Mouse (Mus musculus): ENCODE data around the gene 1700029P11Rik.

Gene 1700029P11Rik

DNA sequence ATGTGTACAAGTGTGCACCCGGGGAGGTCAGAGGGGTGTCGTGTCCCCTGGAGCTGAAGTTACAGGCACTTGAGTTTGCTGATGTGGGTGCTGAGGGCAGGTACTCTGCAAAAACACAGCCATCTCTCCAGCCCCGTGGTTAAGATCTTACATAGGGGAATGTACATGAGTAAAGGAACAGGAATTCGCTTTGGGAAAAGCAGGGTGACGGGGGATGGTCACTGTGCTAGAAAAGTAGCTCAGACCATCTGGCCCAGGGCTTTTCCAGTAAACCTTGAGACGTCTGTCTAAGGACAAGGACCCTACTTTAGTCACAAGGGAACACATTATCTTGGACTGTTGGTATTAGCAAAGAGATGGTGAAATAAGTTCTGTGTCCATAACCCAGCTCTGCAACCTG, 31.6 kb downstream of the 1700029P11Rik start:
- no peak for DNase-seq (ENCODE audit: low read depth, low spot score)

DNA sequence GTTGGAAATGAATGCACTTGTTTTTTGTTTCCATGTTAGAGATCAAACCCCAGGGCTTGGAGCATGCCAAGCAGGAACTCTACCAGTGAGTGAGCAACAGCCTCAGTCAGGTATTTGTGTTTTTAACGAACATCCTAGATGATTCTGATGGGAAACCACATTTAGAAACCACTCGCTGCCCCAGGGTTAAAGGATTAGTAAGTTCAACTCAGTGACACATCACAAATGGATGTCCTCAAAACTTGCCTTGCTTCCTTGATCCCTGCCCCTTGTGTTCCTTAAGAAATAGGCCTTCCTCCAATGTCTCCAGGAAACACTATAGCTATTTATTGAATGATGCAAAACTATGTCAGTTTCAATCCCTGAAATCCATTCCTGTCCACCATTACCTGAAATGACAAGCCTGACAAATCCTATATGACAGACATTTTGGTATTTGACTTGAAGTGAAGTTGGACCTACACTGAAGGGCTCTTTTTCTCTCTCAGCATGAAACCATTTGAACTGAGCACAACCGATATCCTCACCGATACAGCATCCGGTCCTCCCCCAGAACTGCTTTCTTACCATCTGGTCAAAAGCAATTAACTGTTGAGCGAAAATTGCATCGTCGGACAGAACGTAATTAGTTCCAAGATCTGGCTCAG, 34.5 kb downstream of the 1700029P11Rik start:
- no peak for DNase-seq (ENCODE audit: low read depth, low spot score)

DNA sequence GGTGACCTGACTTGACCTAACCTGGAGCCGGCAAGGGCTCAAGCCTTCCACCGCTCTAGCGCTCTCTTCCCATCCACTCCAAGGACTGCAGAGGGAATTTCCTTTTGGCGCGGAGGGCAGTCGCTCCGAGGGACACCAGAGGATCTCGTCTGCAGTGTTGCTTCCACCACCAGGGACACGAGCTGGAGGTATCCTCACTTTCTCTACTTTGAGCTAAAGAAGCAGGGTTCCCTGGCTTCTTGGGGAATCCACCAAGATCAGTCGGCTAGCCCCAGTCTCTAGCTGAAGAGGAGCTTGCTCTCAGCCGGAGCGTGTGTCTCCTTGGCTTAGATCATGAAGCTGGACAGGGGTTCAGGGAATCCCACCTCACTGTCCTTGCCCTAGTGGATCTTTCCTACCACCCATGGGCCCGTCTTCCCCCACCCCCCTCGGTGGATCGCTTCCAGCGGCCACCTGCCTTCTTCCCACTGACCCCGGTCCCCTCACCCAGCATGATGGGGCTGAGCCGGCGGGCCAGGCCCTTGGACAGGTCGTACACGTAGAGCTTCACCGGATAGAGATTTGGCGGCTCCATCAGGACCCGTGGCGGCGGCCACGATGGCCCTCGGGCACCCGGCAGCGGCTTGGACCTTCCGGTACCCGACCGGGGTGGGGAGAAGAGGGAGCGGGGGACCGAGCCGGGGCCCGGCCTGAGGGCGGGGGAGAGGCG, 35.2 kb downstream of the 1700029P11Rik start:
- DNase-seq (ENCODE audit: low read depth, low spot score): peak; percentile 35

GRCm38 (mm10) chr15:82016101-82016808, 35.9 kb downstream of the 1700029P11Rik start:
- DNase-seq (ENCODE audit: low read depth, low spot score): peak; percentile 98

DNA sequence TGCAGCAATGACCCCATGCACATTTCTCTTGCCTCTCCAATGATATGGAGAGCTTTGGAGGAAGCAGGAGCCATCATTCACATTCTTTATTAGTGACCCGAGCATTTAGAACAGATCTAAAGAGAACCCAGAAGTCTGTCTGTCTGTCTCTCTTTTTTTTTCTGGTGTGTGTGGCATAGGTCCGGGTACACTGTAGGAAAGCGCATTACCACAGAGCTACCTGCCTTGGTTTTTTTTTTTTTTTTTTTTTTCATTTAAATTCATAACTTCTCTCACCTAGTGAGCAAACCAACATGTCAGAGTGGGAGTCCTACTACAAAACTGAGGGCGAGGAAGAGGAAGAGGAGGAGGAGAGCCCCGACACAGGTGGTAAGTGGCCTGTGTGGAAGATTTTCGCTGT, 36.5 kb downstream of the 1700029P11Rik start:
- DNase-seq (ENCODE audit: low read depth, low spot score): peak; percentile 12

- DNase-seq (ENCODE audit: low read depth, low spot score): no peak
These were observed 37.1 kb downstream of the 1700029P11Rik start for GRCm38 (mm10) chr15:82017461-82017860.

DNA sequence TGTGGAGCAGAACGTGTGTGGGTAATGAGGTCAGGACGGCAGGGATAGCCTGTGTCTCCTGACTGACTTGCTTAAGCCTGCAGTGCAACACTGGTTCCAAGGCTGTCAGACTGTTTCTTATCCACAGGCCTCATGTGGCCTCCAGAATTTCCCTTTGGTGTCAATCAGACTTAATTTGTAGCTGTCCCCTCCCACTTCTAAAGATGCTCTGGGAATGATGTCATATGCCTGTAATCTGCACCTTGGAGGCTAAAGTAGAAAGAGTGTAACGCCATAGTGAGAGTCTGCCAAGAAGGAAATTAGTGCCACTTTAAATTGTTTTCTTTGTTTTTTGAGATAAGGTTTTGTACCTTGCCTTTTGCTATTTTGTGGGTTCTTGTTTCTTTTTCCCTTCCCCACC, 38.9 kb downstream of the 1700029P11Rik start:
- no peak for DNase-seq (ENCODE audit: low read depth, low spot score)

GRCm38 (mm10) chr15:82022535-82023088, 42.3 kb downstream of the 1700029P11Rik start:
- DNase-seq (ENCODE audit: low read depth, low spot score): no peak

DNA sequence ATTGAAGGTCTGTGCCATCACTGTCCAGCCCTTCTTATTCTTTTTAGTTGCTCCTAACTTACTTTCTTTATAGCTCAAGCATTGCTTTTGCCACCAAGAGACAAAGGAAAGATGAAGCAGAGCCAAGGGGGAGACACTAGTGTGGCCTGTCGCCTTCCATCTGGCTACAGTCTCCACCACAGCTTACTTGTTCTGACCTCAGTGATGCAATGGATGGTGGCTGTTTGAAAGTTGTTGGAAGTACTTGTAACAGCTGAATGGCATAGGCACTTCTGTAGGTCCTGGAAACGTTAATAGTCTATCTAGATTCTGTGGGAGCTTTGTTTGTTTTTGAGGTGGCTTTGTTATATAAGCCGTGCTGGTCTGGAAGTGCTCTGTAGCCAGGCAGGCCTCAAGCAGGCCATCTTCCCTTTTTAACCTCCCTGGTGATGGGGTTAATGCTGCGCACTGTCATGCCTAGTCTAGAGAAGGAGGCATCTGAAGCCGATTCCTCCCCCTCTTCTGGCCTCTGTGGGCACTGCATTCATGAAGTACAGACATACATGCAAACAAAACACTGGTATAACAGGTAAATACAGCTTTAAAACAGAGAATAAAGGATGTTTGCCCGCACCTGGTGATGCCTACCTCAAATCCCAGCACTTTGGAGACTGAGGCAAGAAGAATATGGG, 43.8 kb downstream of the 1700029P11Rik start:
- no peak for DNase-seq (ENCODE audit: low read depth, low spot score)

DNA sequence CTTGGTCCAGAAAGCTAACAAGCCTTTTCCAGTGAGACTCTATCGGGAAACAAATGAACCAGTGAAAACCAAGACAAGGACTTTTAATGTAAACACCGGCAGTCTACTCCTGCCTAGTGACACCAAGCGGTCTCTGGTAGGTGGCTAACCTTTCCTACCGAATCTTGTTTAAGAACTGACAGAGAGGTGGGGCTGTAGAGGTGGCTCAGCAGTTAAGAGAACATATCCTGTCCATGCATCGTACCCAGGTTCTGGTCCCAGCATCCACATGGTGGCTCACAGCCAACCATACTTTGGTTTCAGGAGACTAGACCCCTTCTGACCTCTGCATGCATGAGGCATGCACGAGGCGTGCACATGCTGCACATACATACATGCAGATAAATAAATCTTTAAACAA, 46.9 kb downstream of the 1700029P11Rik start:
- DNase-seq (ENCODE audit: low read depth, low spot score): no peak

DNA sequence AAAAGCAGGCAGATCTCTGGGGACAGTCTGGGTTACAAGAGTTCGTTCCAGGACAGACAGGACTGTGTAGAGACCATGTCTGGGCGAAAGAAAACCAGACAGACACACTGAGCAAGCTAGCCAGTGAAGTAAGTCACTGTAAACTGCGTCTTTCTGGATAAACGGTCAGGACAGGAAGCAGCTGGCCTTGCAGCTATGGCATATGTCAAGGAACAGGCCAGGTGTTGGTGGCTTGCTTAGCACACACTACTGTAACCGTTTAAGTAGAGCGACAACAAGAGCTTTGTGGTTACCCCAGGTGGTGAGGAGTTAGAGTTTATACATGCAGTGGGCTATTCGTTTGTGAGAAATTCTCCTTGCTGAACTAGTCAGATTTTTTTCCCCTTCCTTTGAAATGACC, 47.4 kb downstream of the 1700029P11Rik start:
- no peak for DNase-seq (ENCODE audit: low read depth, low spot score)
